Mouse (Mus musculus): ENCODE measurements around the gene Myo1f.

Gene Myo1f

GRCm38 (mm10) chr17:33649781-33650475, 94.4 kb downstream of the Myo1f start:
- DNase-seq (ENCODE audit: low spot score), result no peak

Measured in yolk sac, embryonic 10.5 days (tissue).